Mouse (Mus musculus) layer of hippocampus, postnatal 10 days (tissue): Measurements from ENCODE around the gene Nrn1l. TPM values are rescaled to one million over a fixed set of nuclear protein-coding genes. Genes with fewer than 3 reads are reported as not detected.

ENCODE experiments used
- DNase-seq, 2 experiments: peaks; one replicate each; pipeline ENCODE4 v3.0.0; 2021; ENCODE audit warnings: low spot score in 2 of 2
- total RNA-seq, 2 experiments: library from RNA; stranded (reverse); gene quantifications; 2 replicates each; pipeline ENCODE4 v1.2.3; 2021

Gene Nrn1l
- total RNA-seq, 2 experiments from 2014 or later, result 0.66 to 1.5 TPM

DNA sequence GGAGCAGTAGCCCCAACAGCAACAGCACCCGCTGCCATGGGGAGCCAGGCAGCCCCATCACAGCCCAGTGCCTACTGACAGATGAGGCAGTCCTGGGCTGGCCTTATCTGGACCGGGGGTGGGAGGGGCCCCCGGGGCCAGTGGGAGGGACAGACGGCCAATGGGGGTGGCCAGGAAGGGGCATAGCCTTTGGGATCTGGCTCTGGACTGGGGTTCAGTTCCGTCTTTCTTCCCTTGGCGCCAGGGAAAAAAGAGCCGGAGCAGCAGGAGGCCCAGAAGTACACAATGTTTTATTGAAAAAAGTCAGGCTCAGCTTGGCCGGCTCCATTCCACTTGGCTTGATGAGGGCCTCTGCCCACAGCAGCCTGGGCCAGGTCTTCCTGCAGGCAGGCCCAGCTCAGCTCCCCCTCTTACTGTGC, 50.0 kb downstream of the Nrn1l start, which contains the start of gene Lcat:
Gene Lcat (minus strand): TSS at position 62 of the 419 bp plus-strand sequence.
- peak; percentile 46 to 64 for DNase-seq

Other genes starting within 250 kb of the Nrn1l start
- gene Carmil2, start 207.3 kb upstream of the Nrn1l start, total RNA-seq, result 10 to 100 TPM; 48.6 to 52.4 TPM
- gene Acd, start 192.5 kb upstream of the Nrn1l start, total RNA-seq, result 10 to 100 TPM; 45.4 to 49.4 TPM
- 10 to 100 TPM; 38.6 to 39.7 TPM for gene Pard6a, start 192.4 kb upstream of the Nrn1l start, total RNA-seq
- gene 4933405L10Rik, start 185.9 kb upstream of the Nrn1l start, total RNA-seq, result not detected
- 10 to 100 TPM; 11.3 to 13.2 TPM for gene Enkd1, start 185.4 kb upstream of the Nrn1l start, total RNA-seq
- 10 to 100 TPM; 25.2 to 30.7 TPM for gene Gfod2, start 134.9 kb upstream of the Nrn1l start, total RNA-seq
- gene Ranbp10, start 66.2 kb upstream of the Nrn1l start, total RNA-seq, result 10 to 100 TPM; 23.6 to 25.0 TPM
- gene Tsnaxip1, start 65.8 kb upstream of the Nrn1l start, total RNA-seq, result under 1 TPM; 0.33 to 0.53 TPM
- gene Cenpt, start 40.3 kb upstream of the Nrn1l start, total RNA-seq, result 10 to 100 TPM; 23.9 to 25.4 TPM
- 10 to 100 TPM; 32.1 to 34.2 TPM for gene Thap11, start 38.4 kb upstream of the Nrn1l start, total RNA-seq
- gene Nutf2, start 33.0 kb upstream of the Nrn1l start, total RNA-seq, result 10 to 100 TPM; 23.3 to 42.6 TPM
- 10 to 100 TPM; 59.5 to 63.9 TPM for gene Edc4, start 12.7 kb upstream of the Nrn1l start, total RNA-seq
- 1 to 10 TPM; 8.1 to 8.3 TPM for gene Pskh1, start 6.9 kb downstream of the Nrn1l start, total RNA-seq
- under 1 TPM; 0.85 to 0.91 TPM for gene Ctrl, start 40.3 kb downstream of the Nrn1l start, total RNA-seq
- gene Psmb10, start 44.9 kb downstream of the Nrn1l start, total RNA-seq, result 10 to 100 TPM; 70.2 to 82.5 TPM
- gene Lcat, start 49.8 kb downstream of the Nrn1l start, total RNA-seq, result 10 to 100 TPM; 30.1 to 30.7 TPM
- 10 to 100 TPM; 28.3 to 32.2 TPM for gene Slc12a4, start 72.5 kb downstream of the Nrn1l start, total RNA-seq
- not detected for gene Dpep3, start 85.9 kb downstream of the Nrn1l start, total RNA-seq
- 10 to 100 TPM; 20.9 to 21.5 TPM for gene Dus2, start 97.8 kb downstream of the Nrn1l start, total RNA-seq
- not detected for gene Dpep2nb, start 112.4 kb downstream of the Nrn1l start, total RNA-seq
- 10 to 100 TPM; 12.7 to 14.7 TPM for gene Ddx28, start 118.3 kb downstream of the Nrn1l start, total RNA-seq
- gene Nfatc3, start 165.3 kb downstream of the Nrn1l start, total RNA-seq, result 1 to 10 TPM; 9.9 TPM
- under 1 TPM in 1 of 2 experiments, not detected in 1; 0.29 TPM for gene Esrp2, start 243.4 kb downstream of the Nrn1l start, total RNA-seq